Mouse (Mus musculus) spleen, adult 2 months (tissue): ENCODE data around the gene Tm4sf19.

Experiments
- CTCF ChIP-seq: fragments of 200-500 bp; IDR thresholded peaks from 2 replicates; pipeline ENCODE4 v1.5.1; 2011; ENCODE audit warnings: mild to moderate bottlenecking, inconsistent platforms; ENCODE audit not compliant: insufficient read depth, insufficient read length, insufficient replicate concordance; ENCODE audit errors: extremely low read depth
- POLR2A ChIP-seq: fragments of 200-500 bp; IDR thresholded peaks from 2 replicates; pipeline ENCODE4 v1.6.1; 2011; ENCODE audit warnings: low read depth, low read length, inconsistent platforms

DNA sequence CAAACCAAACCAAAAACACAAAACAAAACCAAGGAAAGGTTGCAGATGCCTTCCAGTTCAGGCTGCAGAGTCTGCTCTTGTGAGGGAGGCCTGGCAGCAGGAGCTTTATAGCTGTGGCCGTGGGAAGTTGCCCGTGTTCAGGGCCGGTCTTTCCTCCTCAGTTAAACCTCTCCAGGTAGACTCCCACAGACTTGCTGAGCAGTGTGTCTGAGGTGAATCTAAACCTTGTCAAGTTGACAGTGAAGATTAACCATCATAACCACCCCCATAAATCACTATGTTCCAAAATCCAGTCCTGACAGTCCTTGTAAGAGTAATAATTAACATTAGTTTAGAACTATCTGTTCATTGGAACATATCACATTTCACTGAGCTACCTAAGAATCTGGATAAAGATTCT is 27.2 kb downstream of the Tm4sf19 start:
- TF ChIP-seq CTCF = no peak
- no peak for TF ChIP-seq POLR2A
